Mouse (Mus musculus): Measurements from ENCODE around the gene Magohb. TPM values are rescaled to one million over a fixed set of nuclear protein-coding genes. Genes with fewer than 3 reads are reported as not detected.

Gene Magohb
- 43.9 and 46.3 TPM in 2 replicates for polyA plus RNA-seq (2016; fragmentation: Nextera tagmentation; extraction: Ambion mirVana)

- H3K4me3 ChIP-seq = peak within 1 kb of the TSS; percentile 81
- WGBS (ENCODE audit: insufficient replicate concordance) = 4% methylated on average over 51 of the region's 51 CpGs
- ATAC-seq = peak; percentile 81
These were observed at the start of gene Magohb for GRCm38 (mm10) chr6:131292991-131293788. TSS of gene Magohb (minus strand) at chr6:131293244.

GRCm38 (mm10) chr6:131340082-131340481, 47.0 kb upstream of the Magohb start:
- WGBS (ENCODE audit: insufficient replicate concordance) = 59% methylated on average over 3 of the region's 3 CpGs
- Histone ChIP-seq H3K9me3 (replicated peaks) (no peaks in the 10 kb centered on the region), H3K27me3 (replicated peaks) (no peaks in the 10 kb centered on the region), H3K4me3 (no peak overlapping the region), H3K36me3 (no peaks in the 10 kb centered on the region), H3K4me1 (no peaks in the 10 kb centered on the region), H3K9ac (no peak overlapping the region), H3K27ac (no peak overlapping the region), H3K4me2 (no peak overlapping the region)
- ATAC-seq = no peak

More at GRCm38 (mm10) chr6:131292991-131293788, at the start of gene Magohb:
- no peaks in the 10 kb centered on the region for H3K9me3 ChIP-seq (replicated peaks)
- peak within 1 kb of the TSS; percentile 79 for H3K9ac ChIP-seq
- H3K27me3 ChIP-seq (replicated peaks) = no peaks in the 10 kb centered on the region
- peak within 1 kb of the TSS; percentile 68 for H3K4me2 ChIP-seq
- H3K36me3 ChIP-seq = peaks cover 4% of the 10 kb centered on the region
- peaks cover 24% of the 10 kb centered on the region for H3K4me1 ChIP-seq
- H3K27ac ChIP-seq = 0 out of 2 replicates have a peak within 1 kb of the TSS, but pooled peaks have one; percentile 51

- H3K4me2 ChIP-seq = no peak overlapping the region
- H3K36me3 ChIP-seq = no peaks in the 10 kb centered on the region
- H3K4me1 ChIP-seq = no peaks in the 10 kb centered on the region
- H3K9me3 ChIP-seq (replicated peaks) = no peaks in the 10 kb centered on the region
- ATAC-seq = no peak
- no peaks in the 10 kb centered on the region for H3K27me3 ChIP-seq (replicated peaks)
- no peak overlapping the region for H3K9ac ChIP-seq
- no peak overlapping the region for H3K4me3 ChIP-seq
- no peak overlapping the region for H3K27ac ChIP-seq
- 56% methylated on average over 3 of the region's 3 CpGs for WGBS (ENCODE audit: insufficient replicate concordance)
These were observed 46.3 kb upstream of the Magohb start for GRCm38 (mm10) chr6:131339309-131339708.

- Histone ChIP-seq H3K4me3 (no peak overlapping the region), H3K4me1 (no peaks in the 10 kb centered on the region), H3K4me2 (no peak overlapping the region), H3K27ac (no peak overlapping the region), H3K36me3 (no peaks in the 10 kb centered on the region), H3K27me3 (replicated peaks) (no peaks in the 10 kb centered on the region), H3K9ac (no peak overlapping the region), H3K9me3 (replicated peaks) (no peaks in the 10 kb centered on the region)
- no peak for ATAC-seq
- whole genome bisulfite sequencing (ENCODE audit: insufficient replicate concordance) = 37% methylated on average over 1 of the region's 1 CpGs
These were observed 45.7 kb upstream of the Magohb start for GRCm38 (mm10) chr6:131338787-131339186.

- no peaks in the 10 kb centered on the region for H3K4me1 ChIP-seq
- H3K9ac ChIP-seq = no peak overlapping the region
- no peaks in the 10 kb centered on the region for H3K27me3 ChIP-seq (replicated peaks)
- H3K27ac ChIP-seq = no peak overlapping the region
- no peak overlapping the region for H3K4me3 ChIP-seq
- no peaks in the 10 kb centered on the region for H3K36me3 ChIP-seq
- no peak overlapping the region for H3K4me2 ChIP-seq
- 71% methylated on average over 2 of the region's 2 CpGs for WGBS (ENCODE audit: insufficient replicate concordance)
- ATAC-seq = no peak
- H3K9me3 ChIP-seq (replicated peaks) = no peaks in the 10 kb centered on the region
These were observed 34.0 kb upstream of the Magohb start for GRCm38 (mm10) chr6:131327076-131327475.

- no peaks in the 10 kb centered on the region for H3K4me1 ChIP-seq
- no peak for ATAC-seq
These were observed 29.0 kb upstream of the Magohb start for GRCm38 (mm10) chr6:131321854-131322639.

GRCm38 (mm10) chr6:131316155-131317101, 23.4 kb upstream of the Magohb start:
- Histone ChIP-seq H3K4me2 (no peak overlapping the region), H3K27me3 (replicated peaks) (no peaks in the 10 kb centered on the region), H3K36me3 (no peaks in the 10 kb centered on the region), H3K9ac (no peak overlapping the region), H3K27ac (no peak overlapping the region), H3K4me3 (no peak overlapping the region), H3K9me3 (replicated peaks) (no peaks in the 10 kb centered on the region), H3K4me1 (no peaks in the 10 kb centered on the region)
- 59% methylated on average over 7 of the region's 7 CpGs for WGBS (ENCODE audit: insufficient replicate concordance)
- ATAC-seq = peak; percentile 46; the same call in 1 of the 2 replicates

More at GRCm38 (mm10) chr6:131321854-131322639, 29.0 kb upstream of the Magohb start:
- H3K36me3 ChIP-seq = no peaks in the 10 kb centered on the region
- no peak overlapping the region for H3K9ac ChIP-seq
- no peaks in the 10 kb centered on the region for H3K27me3 ChIP-seq (replicated peaks)
- no peaks in the 10 kb centered on the region for H3K9me3 ChIP-seq (replicated peaks)
- no peak overlapping the region for H3K4me3 ChIP-seq
- WGBS (ENCODE audit: insufficient replicate concordance) = 39% methylated on average over 3 of the region's 3 CpGs
- H3K27ac ChIP-seq = no peak overlapping the region
- H3K4me2 ChIP-seq = no peak overlapping the region

- 33% methylated on average over 3 of the region's 3 CpGs for WGBS (ENCODE audit: insufficient replicate concordance)
- no peaks in the 10 kb centered on the region for H3K9me3 ChIP-seq (replicated peaks)
- no peak overlapping the region for H3K27ac ChIP-seq
- H3K9ac ChIP-seq = no peak overlapping the region
- ATAC-seq = no peak
- no peaks in the 10 kb centered on the region for H3K36me3 ChIP-seq
- H3K4me3 ChIP-seq = no peak overlapping the region
- H3K4me2 ChIP-seq = no peak overlapping the region
- no peaks in the 10 kb centered on the region for H3K27me3 ChIP-seq (replicated peaks)
- no peaks in the 10 kb centered on the region for H3K4me1 ChIP-seq
These were observed 15.0 kb upstream of the Magohb start for GRCm38 (mm10) chr6:131308031-131308430.

- H3K9ac ChIP-seq = no peak overlapping the region
- H3K9me3 ChIP-seq (replicated peaks) = no peaks in the 10 kb centered on the region
- no peak overlapping the region for H3K27ac ChIP-seq
- WGBS (ENCODE audit: insufficient replicate concordance) = 47% methylated on average over 3 of the region's 3 CpGs
- H3K4me1 ChIP-seq = no peaks in the 10 kb centered on the region
- no peaks in the 10 kb centered on the region for H3K36me3 ChIP-seq
- H3K4me3 ChIP-seq = no peak overlapping the region
- no peaks in the 10 kb centered on the region for H3K27me3 ChIP-seq (replicated peaks)
- 0 out of 2 replicates have a peak, but pooled peaks have one; percentile 51 for ATAC-seq
- H3K4me2 ChIP-seq = no peak overlapping the region
These were observed 11.7 kb upstream of the Magohb start for GRCm38 (mm10) chr6:131304776-131305175.

- ATAC-seq = no peak
- Histone ChIP-seq H3K4me1 (peaks cover 4% of the 10 kb centered on the region; the same call in 1 of the 2 replicates), H3K9me3 (replicated peaks) (no peaks in the 10 kb centered on the region), H3K9ac (no peak overlapping the region), H3K4me3 (no peak overlapping the region), H3K36me3 (no peaks in the 10 kb centered on the region), H3K27ac (no peak overlapping the region), H3K4me2 (no peak overlapping the region), H3K27me3 (replicated peaks) (no peaks in the 10 kb centered on the region)
These were observed 5.5 kb upstream of the Magohb start for GRCm38 (mm10) chr6:131298531-131298930.

GRCm38 (mm10) chr6:131294435-131295112, 1.5 kb upstream of the Magohb start:
- WGBS (ENCODE audit: insufficient replicate concordance) = 78% methylated on average over 5 of the region's 5 CpGs
- Histone ChIP-seq H3K27ac (no peak overlapping the region), H3K9ac (no peak overlapping the region), H3K27me3 (replicated peaks) (no peaks in the 10 kb centered on the region), H3K9me3 (replicated peaks) (no peaks in the 10 kb centered on the region), H3K4me1 (peaks cover 24% of the 10 kb centered on the region), H3K36me3 (no peaks in the 10 kb centered on the region), H3K4me3 (no peak overlapping the region), H3K4me2 (no peak overlapping the region)
- no peak for ATAC-seq

Data from liver, embryonic 12.5 days (tissue).